Mouse (Mus musculus): ENCODE results near the gene Zc3h4.

DNA sequence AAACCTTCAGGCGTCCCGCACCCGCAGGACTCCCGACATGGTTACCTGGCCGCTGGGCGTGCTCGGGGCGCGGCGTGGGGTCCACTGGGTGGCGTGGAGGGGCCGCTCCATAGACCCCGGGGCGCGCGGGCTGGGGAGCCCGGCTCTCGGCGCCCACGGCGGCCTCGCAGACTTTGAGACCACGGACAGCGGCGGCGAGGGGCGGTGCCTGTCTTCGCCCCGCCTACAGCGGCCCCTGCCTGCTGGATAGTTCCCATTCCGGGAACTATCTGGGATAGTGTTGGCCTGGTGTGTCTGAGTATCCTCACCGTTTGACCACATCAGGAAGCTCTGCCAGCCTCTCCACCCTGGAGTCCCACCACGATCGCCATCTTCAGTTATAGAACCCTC lies 75.9 kb downstream of the Zc3h4 start:
- TF ChIP-seq CTCF (IDR thresholded peaks at IDR 0.05; ENCODE audit: control insufficient read depth, insufficient read depth, insufficient replicate concordance, low read depth, low read length) (no peak), POLR2A (IDR thresholded peaks at IDR 0.05; ENCODE audit: control insufficient read depth, low read depth, low read length) (no peak)

Measured in testis, adult 2 months (tissue).